Mouse (Mus musculus): ENCODE measurements around the gene Rasl11a.

Gene Rasl11a

GRCm38 (mm10) chr5:146844945-146845365, at the start of gene Rasl11a:
Gene Rasl11a, plus strand, starts transcription at chr5:146845071.
- peak; percentile 14 to 29 for DNase-seq

- DNase-seq = no peak
These were observed 49.1 kb upstream of the Rasl11a start for GRCm38 (mm10) chr5:146795728-146796127.

- no peak for DNase-seq
These were observed 46.8 kb upstream of the Rasl11a start for GRCm38 (mm10) chr5:146798031-146798430.

GRCm38 (mm10) chr5:146806004-146806430, 38.9 kb upstream of the Rasl11a start:
- no peak for DNase-seq

GRCm38 (mm10) chr5:146809951-146810350, 34.9 kb upstream of the Rasl11a start:
- no peak for DNase-seq

GRCm38 (mm10) chr5:146812866-146813265, 32.0 kb upstream of the Rasl11a start:
- no peak for DNase-seq

- DNase-seq = no peak
These were observed 31.4 kb upstream of the Rasl11a start for GRCm38 (mm10) chr5:146813421-146813820.

- DNase-seq = no peak
These were observed 29.5 kb upstream of the Rasl11a start for GRCm38 (mm10) chr5:146815394-146815793.

GRCm38 (mm10) chr5:146817583-146817982, 27.3 kb upstream of the Rasl11a start:
- DNase-seq = no peak

GRCm38 (mm10) chr5:146818906-146819623, 25.8 kb upstream of the Rasl11a start:
- DNase-seq = no peak

GRCm38 (mm10) chr5:146823005-146823404, 21.9 kb upstream of the Rasl11a start:
- no peak for DNase-seq

GRCm38 (mm10) chr5:146829528-146829927, 15.3 kb upstream of the Rasl11a start:
- DNase-seq = peak; percentile 25 to 37

- DNase-seq = no peak
These were observed 12.5 kb upstream of the Rasl11a start for GRCm38 (mm10) chr5:146832435-146832768.

- peak; percentile 90 to 93 for DNase-seq
These were observed 12.0 kb upstream of the Rasl11a start, which contains the start of gene Rpl21 for GRCm38 (mm10) chr5:146832769-146833448. Gene Rpl21, plus strand, starts transcription at chr5:146832890.

- DNase-seq = no peak
These were observed 11.1 kb upstream of the Rasl11a start for GRCm38 (mm10) chr5:146833673-146834201.

GRCm38 (mm10) chr5:146834959-146835358, 9.9 kb upstream of the Rasl11a start:
- no peak for DNase-seq

- no peak for DNase-seq
These were observed 6.7 kb upstream of the Rasl11a start for GRCm38 (mm10) chr5:146837967-146838720.

GRCm38 (mm10) chr5:146838836-146839648, 5.8 kb upstream of the Rasl11a start:
- no peak for DNase-seq

- DNase-seq = no peak
These were observed 5.1 kb upstream of the Rasl11a start for GRCm38 (mm10) chr5:146839760-146840159.

- DNase-seq = no peak
These were observed 4.4 kb upstream of the Rasl11a start for GRCm38 (mm10) chr5:146840422-146840821.

- DNase-seq = no peak
These were observed 3.6 kb upstream of the Rasl11a start for GRCm38 (mm10) chr5:146841301-146841700.

GRCm38 (mm10) chr5:146841996-146842395, 2.9 kb upstream of the Rasl11a start:
- DNase-seq = no peak
